Mouse (Mus musculus) retina, embryonic 14.5 days (tissue): ENCODE measurements around the gene Eed.
"Not testable (repeated sequence)": the region's sequence is repeated elsewhere in the genome, so short reads cannot be mapped to it uniquely, and the experiment has no call there.

ENCODE experiments used
- DNase-seq: peaks from one replicate; pipeline ENCODE4 v3.0.0-alpha.2; 2015; ENCODE audit warnings: low spot score

Eed gene

GRCm38 (mm10) chr7:89980485-89981422 lies at the start of gene Eed:
Eed (minus strand) TSS chr7:89980983.
- peak; percentile 96 for DNase-seq

- DNase-seq, result no peak
Measured at GRCm38 (mm10) chr7:90029548-90030485, 49.0 kb upstream of the Eed start.

GRCm38 (mm10) chr7:90028888-90029547 lies 48.2 kb upstream of the Eed start:
- peak; percentile 44 for DNase-seq

GRCm38 (mm10) chr7:90024975-90025374 lies 44.2 kb upstream of the Eed start:
- DNase-seq, result no peak

GRCm38 (mm10) chr7:90022974-90023707 lies 42.4 kb upstream of the Eed start:
- DNase-seq, result no peak

DNA sequence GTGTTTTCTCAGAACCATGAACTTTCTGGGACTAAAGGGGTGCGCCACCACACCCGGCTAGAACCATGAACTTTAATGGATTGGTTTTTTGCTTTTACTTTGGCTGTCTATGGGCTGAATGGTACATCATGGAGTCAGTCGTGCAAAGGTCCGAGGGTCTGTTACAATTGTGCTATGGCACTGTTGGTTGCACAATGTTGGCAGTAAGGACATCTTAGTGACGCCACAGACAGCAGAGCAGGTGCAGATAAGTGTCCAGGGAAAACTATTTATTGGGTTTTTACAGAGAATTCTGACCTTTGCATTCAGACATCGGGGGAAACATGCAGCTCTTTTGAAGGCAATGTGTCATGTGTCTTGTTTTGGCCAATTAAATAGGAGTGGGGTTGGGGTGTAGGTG lies 39.5 kb upstream of the Eed start:
- no peak for DNase-seq

GRCm38 (mm10) chr7:90019570-90019969 lies 38.8 kb upstream of the Eed start:
- DNase-seq, result no peak

GRCm38 (mm10) chr7:90016930-90017588 lies 36.3 kb upstream of the Eed start:
- DNase-seq, result no peak

DNA sequence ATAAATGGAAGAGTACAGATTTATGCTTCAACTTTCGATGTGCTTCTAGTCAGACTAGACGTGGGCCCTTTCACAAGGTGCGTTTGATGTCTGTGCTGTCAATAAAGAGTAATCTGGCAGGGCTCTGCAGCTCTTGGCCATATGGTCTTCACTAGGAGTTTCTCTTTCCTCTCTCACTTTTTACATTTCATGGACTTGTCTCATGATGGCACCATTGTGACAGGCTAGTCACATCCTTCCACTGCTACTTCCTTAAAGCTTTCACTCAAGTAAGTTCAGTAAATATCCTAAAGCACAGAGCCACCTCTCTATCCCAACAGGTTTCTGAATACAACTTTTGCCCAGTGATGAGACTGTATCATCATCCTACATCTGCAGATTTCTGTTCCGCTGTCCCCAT lies 35.7 kb upstream of the Eed start:
- no peak for DNase-seq

DNA sequence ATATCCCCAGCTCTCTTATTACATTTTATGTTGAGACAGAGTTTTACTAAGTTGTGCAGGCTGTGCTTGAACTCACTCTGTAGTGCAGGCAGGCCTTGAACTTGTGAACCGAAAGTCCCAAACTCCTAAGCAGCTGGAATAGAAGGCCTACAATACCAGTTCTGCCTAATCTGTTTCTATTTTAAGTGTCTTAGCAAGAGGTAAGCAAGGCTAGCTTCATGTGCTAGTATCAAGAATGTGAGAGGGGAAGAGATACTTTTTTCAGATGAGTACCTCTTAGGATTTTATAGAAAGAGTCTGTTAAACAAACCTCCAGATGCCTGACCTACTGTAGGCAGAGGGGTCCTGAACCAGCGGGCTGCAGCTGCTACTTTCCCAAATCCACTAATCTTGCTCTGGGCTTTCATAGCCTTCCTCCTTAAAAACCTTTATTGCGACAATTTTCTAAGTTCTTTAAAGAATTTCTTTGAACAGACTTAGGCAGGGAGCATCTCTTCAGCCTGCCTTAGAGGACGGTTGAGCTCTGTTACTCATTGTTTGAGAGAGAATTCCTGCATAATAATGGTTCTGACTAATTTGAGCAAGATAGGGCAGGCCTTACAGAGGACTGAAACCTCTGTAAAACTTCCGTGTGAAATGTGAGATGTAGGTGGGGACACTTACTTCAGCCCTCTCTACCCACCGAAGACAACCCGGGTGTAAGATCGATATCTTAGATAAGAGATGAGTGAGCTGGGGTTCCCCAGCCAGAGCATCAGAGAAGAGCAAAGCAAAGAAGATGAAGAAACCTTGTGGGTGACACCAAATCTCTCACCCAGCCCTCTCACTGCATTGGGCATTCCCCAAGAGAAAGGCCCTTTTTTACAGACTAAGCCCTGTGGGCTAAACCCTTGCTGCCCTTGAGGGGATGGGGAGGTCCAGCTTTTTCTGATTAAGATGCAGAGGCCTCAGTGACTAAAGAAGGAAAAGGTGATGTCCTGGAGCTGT lies 26.2 kb upstream of the Eed start:
- DNase-seq, result no peak

- DNase-seq, result no peak
Measured at GRCm38 (mm10) chr7:90004781-90005180, 24.0 kb upstream of the Eed start.

DNA sequence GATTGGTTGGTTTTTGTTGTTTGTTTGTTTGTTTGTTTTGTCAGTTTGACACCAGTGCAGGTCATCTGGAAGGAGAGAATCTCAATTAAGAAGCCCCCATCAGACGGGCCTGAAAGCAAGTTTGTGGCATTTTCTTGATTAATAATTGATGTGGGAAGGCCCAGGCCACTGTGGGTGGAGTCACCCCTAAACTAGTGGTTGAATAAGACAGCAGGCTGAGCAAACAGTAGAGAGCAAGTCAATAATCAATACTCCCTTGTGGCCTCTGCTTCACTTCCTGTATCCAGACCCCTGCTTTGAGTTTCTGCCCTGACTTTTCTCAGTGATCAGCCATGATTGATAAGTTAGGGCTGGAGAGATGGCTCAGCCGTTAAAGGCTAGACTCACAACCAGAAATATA lies 21.6 kb upstream of the Eed start:
- DNase-seq, result no peak

- no peak for DNase-seq
Measured at GRCm38 (mm10) chr7:89999491-89999890, 18.7 kb upstream of the Eed start.

DNA sequence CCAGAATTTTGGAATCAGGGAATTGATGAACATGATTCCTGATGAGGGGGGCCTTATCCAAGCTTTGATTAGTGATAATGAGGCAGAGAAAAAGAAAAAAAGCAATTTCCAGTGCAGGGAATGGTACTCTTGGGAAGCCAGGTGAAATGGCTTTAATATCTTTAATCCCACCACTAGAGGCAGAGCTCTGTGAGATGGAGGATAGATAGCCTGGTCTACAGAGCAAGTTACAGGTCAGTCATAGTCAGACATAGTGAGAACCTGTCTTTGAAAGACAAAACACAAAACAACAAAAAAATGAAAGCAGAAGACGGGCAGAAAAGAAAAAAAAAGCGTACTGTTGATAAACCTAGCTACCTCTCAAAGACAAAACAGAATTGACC lies 17.8 kb upstream of the Eed start:
- peak; percentile 50 for DNase-seq

GRCm38 (mm10) chr7:89998006-89998623 lies 17.3 kb upstream of the Eed start:
- DNase-seq, result peak; percentile 83

DNA sequence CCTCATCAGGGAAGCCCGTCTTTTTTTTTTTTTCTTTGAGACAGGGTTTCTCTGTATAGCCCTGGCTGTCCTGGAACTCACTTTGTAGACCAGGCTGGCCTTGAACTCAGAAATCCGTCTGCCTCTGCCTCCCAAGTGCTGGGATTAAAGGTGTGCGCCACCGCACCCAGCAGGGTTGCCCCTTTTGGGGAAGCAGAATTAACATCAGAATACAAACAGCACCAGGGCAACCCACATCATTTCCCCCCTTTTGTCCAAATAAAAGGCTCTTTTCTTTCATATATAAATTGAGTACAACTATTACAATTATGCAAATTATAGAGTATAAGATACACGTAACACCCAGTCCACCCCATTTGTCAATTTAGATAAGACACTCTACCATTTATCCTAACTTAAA lies 16.7 kb upstream of the Eed start:
- not testable (repeated sequence) for DNase-seq

DNA sequence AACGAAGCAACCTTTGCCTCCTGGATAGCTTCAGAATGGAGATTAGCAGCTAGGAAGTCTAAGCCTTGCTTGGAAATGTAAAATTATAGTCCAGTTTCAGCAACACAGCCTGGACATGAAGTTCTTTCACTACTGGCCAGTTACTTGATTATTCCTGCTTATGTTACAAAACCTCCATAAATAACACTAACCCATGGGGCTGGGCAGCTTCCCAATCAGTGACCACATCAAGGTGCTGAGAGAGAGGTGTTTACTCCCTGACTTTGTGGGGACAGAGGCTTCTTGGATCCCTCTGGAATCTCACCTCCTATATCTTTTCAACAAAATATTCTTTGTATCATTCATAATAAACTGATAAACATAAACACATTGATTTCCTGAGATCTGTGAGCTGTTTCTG lies 12.3 kb upstream of the Eed start:
- no peak for DNase-seq

GRCm38 (mm10) chr7:89984421-89984820 lies 3.6 kb upstream of the Eed start:
- no peak for DNase-seq

GRCm38 (mm10) chr7:89983441-89983840 lies 2.7 kb upstream of the Eed start:
- DNase-seq, result no peak
